Mouse (Mus musculus) kidney, adult 2 months (tissue): ENCODE data around the gene Smn1.

Experiments used
- CTCF ChIP-seq: fragments of 200-500 bp; conservative IDR thresholded peaks from 2 replicates; pipeline ENCODE4 v1.5.1; 2011; ENCODE audit warnings: low read depth, mild to moderate bottlenecking, control low read depth, low read length, moderate library complexity, mixed read lengths; ENCODE audit not compliant: insufficient read depth, insufficient read length
- POLR2A ChIP-seq: fragments of 200-500 bp; IDR thresholded peaks from one replicate; pipeline ENCODE4 v1.6.1; 2011; ENCODE audit warnings: low read depth, low read length, control low read depth

DNA sequence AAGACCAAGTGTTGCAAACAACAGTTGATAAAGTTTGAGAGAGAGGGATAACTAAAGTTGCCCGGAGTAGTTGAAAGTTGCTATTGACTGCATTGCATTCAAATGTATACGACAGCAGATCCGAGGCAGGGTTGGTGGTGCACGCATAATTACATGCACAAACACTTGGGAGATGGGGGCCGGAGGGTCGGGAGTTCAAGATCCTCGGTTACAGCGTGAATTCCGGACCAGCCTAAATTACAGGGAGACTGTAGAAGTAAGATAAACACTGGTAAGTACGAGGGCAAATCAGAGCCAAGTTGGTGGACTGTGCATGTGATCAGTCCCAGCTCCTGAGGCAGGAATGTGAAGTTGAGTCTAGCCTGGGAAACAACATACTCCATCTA is 599 bp downstream of the Smn1 start:
- TF ChIP-seq CTCF (no peak), POLR2A (no peak)
